Mouse (Mus musculus) forelimb bud, embryonic 11.5 days (tissue): ENCODE measurements around the gene Atox1.
"Not testable (repeated sequence)": the region's sequence is repeated elsewhere in the genome, so short reads cannot be mapped to it uniquely, and the experiment has no call there.

Source experiments
- DNase-seq: peaks from one replicate; pipeline ENCODE4 v3.0.0-alpha.2; 2012; ENCODE audit warnings: low read depth, low spot score

The Atox1 gene

GRCm38 (mm10) chr11:55450311-55450710 lies 10.7 kb downstream of the Atox1 start:
- DNase-seq, result no peak

GRCm38 (mm10) chr11:55449531-55449930 lies 11.5 kb downstream of the Atox1 start:
- DNase-seq, result no peak

- DNase-seq, result peak; percentile 82
Observed at GRCm38 (mm10) chr11:55446579-55446978, 14.5 kb downstream of the Atox1 start.

GRCm38 (mm10) chr11:55444772-55445171 lies 16.3 kb downstream of the Atox1 start:
- DNase-seq, result peak; percentile 79

- no peak for DNase-seq
Observed at GRCm38 (mm10) chr11:55439718-55440117, 21.3 kb downstream of the Atox1 start.

- DNase-seq, result no peak
Observed at GRCm38 (mm10) chr11:55438031-55438430, 23.0 kb downstream of the Atox1 start.

GRCm38 (mm10) chr11:55436089-55436488 lies 24.9 kb downstream of the Atox1 start:
- no peak for DNase-seq

- DNase-seq, result no peak
Observed at GRCm38 (mm10) chr11:55432981-55433380, 28.1 kb downstream of the Atox1 start.

- DNase-seq, result no peak
Observed at GRCm38 (mm10) chr11:55429973-55430372, 31.1 kb downstream of the Atox1 start.

GRCm38 (mm10) chr11:55428186-55429012 lies 32.6 kb downstream of the Atox1 start:
- peak; percentile 79 for DNase-seq

- no peak for DNase-seq
Observed at GRCm38 (mm10) chr11:55424746-55425360, 36.2 kb downstream of the Atox1 start.

GRCm38 (mm10) chr11:55423756-55424155 lies 37.3 kb downstream of the Atox1 start:
- peak; percentile 59 for DNase-seq

GRCm38 (mm10) chr11:55422978-55423377 lies 38.1 kb downstream of the Atox1 start, which contains the start of gene Sparc:
TSS of gene Sparc (minus strand) at chr11:55423183.
- DNase-seq, result no peak

GRCm38 (mm10) chr11:55419678-55420307 lies 41.2 kb downstream of the Atox1 start:
- peak; percentile 64 for DNase-seq

GRCm38 (mm10) chr11:55419296-55419677 lies 41.8 kb downstream of the Atox1 start:
- no peak for DNase-seq

- DNase-seq, result no peak
Observed at GRCm38 (mm10) chr11:55418704-55419061, 42.4 kb downstream of the Atox1 start.

GRCm38 (mm10) chr11:55417898-55418703 lies 42.9 kb downstream of the Atox1 start:
- DNase-seq, result peak; percentile 57

GRCm38 (mm10) chr11:55416609-55417265 lies 44.3 kb downstream of the Atox1 start:
- no peak for DNase-seq

GRCm38 (mm10) chr11:55415731-55416130 lies 45.3 kb downstream of the Atox1 start:
- DNase-seq, result not testable (repeated sequence)

GRCm38 (mm10) chr11:55415036-55415704 lies 45.9 kb downstream of the Atox1 start:
- DNase-seq, result no peak

- no peak for DNase-seq
Observed at GRCm38 (mm10) chr11:55414314-55414713, 46.7 kb downstream of the Atox1 start.
